Mouse (Mus musculus): ENCODE measurements around the gene Srgn.

Srgn gene

DNA sequence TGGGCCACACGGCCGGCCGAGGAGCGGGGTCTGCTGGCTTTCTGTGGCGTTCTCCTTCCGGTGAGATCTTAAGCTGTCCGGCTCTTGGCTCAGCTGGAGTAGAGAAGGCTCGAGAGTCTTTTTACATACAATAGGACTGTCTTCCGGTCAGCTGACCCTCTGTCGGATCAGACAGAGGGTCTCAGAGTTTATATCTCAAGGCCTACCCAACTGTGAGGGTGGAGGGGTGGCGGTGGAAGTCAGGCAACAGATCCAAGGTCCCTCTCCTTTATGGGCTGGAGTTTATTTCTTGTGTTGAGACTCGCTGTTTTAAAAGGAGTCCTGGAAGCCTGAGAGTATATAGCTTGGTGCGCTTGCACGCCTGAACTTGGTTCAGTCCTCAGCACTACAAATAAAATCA lies at the start of gene Srgn:
Srgn (minus strand) TSS at position 101 of the 400 bp plus-strand sequence.
- no peak for DNase-seq (ENCODE audit: low spot score in 2 of 2)

DNA sequence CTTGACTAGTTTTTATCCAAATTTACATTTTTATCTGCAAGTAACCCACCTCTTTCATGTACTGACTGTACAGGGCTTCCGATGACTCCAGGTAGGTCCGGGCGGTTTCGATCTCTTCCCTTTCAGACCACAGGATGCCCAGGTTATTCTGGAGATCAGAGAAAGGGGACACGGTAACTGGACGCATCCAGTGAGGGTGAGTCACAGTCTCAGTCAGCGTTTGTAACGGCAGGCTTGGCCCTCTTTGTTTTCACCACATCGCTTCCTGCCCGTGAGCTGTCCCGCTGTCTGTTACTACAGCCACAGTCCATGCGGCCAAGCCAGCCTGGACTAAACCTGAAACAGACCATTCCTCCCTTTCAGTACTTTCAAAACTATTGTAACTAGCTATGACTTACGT lies 47.8 kb upstream of the Srgn start:
- no peak for DNase-seq (ENCODE audit: low spot score in 2 of 2)

DNA sequence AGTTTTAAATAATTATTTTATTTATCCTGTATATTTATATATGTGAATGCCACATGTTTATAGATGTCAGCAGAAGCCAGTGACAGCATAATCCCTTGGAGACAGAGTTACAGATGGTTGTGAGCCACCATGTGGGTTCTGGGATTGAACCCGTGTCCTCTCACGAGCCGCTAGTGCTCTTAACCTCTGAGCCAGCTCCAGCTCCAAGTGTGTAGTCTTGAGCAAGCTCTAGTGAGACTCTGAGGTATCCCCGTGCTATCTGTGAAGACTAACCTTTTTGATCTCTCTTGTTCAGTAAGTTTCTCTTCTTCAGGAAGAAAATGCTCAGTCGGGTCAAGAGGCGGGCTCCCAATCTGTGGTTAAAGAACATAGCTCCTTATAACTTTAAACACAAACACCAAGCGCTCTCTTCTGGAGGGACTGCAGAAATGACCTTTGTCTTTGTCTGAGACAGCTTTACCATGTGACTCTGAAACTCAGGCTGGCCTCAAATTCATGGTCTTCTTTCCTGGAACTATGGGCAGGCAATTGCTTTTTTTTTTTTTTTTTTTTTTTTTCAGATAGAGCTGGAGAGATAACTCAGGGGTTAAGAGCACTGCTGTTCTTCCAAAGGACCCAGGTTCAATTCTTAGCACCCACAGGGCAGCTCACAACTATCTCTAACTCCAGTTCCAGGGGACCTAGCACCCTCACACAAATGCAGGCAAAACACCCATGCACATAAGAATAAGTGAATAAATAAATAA lies 43.0 kb upstream of the Srgn start:
- DNase-seq (ENCODE audit: low spot score in 2 of 2): no peak

DNA sequence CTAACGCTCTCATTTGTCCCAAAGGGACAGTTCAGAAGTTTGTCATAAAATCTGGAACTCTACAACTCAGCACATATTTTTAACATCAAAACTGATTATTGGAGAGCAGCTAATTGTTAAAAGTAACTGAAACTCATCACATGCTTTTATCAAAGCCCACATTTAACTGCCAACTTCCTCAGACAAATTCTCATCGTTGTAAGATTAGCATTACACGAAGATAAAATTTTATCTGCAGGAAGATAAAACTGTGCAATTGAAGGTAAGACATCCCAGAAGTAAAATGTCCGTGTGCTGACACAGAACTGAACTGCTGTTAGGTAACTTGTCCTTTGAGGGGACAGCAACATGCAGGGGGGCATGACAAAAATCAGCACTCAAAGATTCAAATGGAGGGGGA lies 41.6 kb upstream of the Srgn start:
- DNase-seq (ENCODE audit: low spot score in 2 of 2): no peak

DNA sequence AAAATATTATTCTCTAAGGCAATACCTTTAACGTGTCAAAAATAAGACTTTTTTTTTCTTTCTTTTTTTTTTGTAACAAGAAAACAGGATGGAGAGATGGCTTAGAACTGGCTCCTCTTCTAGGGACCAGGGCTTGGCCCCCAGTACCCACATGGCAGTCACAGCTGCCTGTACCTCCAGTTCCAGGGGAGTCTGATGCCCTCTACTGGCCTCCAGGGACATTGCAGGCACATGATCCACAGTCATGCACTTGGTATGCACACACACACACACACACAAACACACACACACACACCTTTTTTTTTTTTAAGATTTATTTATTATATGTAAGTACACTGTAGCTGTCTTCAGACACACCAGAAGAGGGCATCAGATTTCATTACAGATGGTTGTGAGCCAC lies 30.5 kb upstream of the Srgn start:
- peak in 1 of 2 experiments; percentile 12 for DNase-seq (ENCODE audit: low spot score in 2 of 2)

DNA sequence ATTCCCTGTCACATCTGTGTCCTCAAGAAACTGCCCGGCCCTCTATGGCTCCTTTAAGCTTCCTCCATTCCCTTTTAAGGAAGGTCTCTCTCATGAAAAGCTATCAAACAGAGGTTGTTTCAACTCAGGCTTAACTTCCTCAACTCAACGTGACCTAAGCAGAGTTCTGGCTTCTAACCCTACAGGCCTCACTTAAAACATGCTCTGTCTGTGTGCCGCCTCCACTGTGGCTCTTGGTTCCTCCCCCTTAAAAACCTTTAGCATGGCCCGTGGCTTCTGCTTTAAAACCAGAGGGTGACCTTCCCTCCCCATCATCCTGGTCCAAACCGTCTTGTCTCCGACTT lies 29.3 kb upstream of the Srgn start:
- DNase-seq (ENCODE audit: low spot score in 2 of 2): no peak

DNA sequence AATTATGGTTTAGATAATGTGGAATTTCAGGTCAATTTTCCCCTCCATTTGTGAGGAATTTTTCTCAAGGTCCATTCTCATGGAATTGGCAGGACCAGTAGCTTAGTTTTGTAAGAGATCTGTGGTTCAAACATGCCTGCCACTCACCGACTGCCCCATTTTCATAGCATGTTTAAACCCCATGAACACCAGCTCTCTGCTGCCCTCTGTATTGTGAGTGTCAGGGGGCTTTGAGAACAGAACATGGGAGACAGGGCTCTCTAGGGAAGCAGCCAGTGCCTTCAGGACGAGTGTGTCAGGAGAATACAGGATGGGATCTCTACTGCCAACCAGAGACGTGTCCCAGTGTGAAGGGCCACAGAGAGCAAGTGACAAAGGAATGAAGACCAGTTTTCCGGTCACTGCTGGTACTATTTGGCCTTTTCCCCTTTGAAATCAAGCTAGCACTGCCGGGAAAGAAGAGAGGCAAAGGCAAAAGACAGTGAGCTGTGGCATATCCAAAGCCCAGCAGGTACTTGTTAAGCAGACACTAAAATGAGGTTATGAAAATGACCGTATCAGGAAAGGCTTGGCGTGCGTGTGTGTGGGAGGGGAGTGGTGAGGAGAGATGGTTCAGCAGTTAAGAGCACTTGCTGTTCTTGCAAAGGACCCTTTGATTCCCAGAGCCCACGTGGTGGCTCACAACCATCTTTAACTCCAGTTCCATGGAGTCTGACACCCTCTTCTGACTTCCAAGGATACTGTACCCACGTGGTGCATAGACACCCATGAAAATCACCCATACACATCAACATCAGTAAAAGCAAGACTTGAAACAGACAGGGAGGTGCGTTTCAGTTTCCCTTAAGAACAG lies 28.7 kb upstream of the Srgn start:
- DNase-seq (ENCODE audit: low spot score in 2 of 2): no peak

DNA sequence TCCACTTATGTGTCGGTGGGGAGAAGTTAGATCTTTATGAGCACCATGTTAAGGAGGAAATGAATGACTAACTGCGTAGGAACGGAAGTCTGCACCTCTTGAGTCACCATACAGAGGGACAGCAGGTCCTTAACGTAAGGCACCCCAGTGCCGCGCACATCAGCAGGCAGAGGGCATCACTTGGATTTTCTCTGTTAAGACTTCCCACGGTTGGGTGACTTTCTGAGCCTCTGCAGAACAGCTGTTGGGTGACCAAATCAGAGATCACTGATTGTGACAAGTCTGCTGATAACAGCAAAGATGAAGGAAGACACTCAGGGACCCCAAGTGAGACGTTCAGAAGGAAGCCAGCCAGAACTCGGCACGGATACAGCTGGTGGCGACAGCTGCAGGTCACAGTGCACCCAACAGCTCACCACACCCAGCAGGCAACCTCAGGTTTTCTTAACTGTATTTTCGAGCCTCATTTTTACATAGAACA lies 26.4 kb upstream of the Srgn start:
- DNase-seq (ENCODE audit: low spot score in 2 of 2): peak; percentile 59 to 69

DNA sequence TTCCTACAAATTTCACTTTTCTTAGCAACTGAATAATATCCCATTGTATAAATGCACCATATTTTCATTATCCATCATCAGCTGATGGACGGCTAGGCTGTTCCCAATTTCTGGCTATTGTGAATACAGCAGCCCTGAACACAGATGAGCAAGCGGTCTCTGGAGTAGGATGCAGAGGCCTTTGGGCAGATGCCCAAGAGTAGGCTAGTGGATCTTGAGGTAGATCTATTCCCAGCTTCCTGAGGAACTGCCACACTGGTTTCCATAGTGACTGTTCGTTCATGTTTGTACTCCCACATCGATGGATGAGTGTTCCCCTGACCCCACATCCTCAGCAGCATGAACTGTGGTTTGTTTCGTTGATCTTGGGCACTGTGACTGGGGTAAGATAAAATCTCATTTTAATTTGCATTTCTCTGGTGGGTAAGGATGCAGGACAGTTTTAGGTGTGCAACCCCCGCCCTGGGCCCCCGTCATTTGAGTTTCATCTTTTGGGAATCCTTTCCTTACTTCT lies 23.6 kb upstream of the Srgn start:
- no peak for DNase-seq (ENCODE audit: low spot score in 2 of 2)

DNA sequence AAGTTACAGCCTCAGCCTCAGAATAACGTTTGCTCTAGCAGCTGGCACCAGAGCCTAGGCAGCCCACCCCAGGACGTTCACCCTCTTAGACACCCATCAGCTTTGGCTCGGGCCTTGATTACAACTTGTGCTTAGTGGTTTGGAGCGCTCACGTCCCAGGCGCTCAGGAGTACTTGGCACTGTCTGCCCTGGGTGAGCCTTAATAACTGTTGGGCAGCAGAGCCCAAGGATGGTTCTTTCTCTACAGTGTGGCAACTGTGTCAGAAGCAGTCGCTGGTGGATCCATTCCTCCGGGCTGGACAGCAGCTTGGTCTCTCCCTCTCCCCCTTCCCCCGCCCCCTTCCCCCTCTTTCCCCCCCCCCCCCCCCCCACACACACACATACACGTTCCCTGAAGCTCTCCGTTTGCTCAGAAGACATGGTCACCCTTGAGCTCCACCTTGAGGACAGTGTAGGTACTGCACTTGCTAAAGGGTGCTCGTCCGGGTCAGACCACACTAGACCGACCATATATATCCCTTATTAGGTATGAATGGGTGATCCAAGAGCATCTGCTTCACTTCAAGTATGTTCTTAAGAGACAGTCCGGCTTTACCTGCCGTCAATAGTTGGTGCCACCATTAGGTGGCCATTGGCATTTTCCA lies 22.4 kb upstream of the Srgn start:
- peak; percentile 77 to 83 for DNase-seq (ENCODE audit: low spot score in 2 of 2)

DNA sequence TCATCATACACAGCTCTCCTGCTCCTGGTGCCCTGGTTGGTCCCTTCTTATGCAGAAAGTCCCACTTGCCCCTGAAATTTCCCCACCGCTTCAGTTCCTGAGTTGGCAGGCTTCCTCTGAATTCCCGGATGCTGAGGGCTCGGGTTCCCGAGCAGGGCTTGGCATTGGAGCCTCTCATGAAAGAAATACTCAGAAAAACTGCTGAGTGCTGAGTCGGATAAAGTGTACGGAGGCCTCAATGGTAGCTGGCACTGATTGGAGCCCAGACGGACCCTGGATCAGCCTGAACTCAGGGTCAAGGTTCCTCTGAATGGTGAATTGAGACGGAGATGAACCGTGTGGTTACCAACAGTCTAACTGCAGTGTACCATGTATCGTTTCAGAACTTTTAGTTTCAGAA lies 19.2 kb upstream of the Srgn start:
- DNase-seq (ENCODE audit: low spot score in 2 of 2): no peak

DNA sequence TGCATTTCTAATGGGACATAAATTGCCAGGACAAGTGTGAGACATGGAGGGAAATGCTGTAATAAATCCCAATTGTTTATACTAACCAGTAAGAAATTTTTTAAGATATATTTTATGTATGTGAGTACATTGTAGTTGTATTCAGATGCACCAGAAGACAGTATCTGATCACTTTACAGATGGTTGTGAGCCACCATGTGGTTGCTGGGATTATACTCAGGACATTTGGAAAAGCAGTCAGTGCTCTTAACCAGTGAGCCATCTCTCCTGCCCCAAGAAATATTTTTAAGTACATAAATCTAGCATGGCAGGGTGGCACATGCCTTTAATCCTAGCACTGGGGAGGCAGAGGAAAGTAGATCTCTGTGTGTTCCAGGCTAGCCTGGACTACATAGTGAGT lies 18.5 kb upstream of the Srgn start:
- DNase-seq (ENCODE audit: low spot score in 2 of 2): no peak

DNA sequence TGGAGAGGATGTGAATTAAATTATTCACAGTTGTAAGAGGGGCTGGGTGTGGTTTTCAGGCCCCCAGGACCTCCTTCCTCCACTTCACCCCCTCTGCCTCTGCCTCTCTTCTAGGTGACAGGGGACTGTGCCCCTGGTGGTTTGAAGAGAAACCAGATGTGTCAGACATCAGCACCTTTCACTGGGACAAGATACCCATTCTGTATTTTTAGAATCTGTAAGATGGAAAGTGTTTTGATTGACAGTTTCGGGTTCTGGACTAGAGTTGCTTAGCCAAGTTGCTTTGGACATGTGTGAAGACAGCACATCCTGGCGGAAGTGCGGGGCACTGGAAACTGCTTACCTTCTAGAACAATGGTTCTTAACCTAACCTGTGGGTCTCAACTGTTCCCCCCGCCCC lies 17.1 kb upstream of the Srgn start:
- DNase-seq (ENCODE audit: low spot score in 2 of 2): peak; percentile 41 to 53

DNA sequence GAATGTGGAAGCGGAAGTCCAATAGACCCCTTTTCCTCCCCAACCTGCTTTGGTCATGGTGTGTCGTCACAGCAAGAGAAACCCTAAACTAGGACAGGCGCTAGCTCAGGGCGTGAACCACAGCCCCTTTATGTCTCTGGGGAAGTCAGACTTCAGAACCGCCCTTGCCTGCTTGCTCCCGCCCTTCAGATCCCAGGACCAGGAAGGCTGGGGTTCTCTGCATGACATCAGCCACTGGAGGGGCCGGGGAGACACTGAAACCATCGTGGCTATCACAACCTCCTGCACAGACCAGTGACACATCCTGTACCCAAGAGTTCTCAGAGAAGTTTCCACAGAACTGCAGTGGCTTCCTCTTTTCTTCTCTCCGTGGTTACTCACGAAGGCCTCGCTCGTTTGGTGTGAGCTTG lies 16.2 kb upstream of the Srgn start:
- DNase-seq (ENCODE audit: low spot score in 2 of 2): peak; percentile 89 to 91

DNA sequence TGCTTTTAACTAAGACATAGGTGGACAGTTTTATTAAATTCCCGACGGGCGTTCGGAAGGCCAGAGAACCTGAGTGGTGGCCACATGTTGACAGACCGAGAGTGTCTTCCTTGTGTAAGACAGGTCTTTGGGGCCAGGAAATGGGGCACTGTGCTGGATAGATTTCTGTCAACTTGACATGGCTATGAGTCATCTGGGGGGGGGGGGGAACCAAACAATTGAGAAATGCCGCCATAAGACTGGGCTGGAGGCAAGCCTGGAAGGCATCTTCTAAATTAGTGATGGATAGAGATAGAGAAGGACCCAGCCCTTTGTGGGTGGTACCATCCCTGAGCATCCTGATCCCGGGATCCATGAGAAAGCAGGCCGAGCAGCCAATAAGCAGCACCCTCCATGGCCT lies 15.7 kb upstream of the Srgn start:
- peak; percentile 44 to 51 for DNase-seq (ENCODE audit: low spot score in 2 of 2)

DNA sequence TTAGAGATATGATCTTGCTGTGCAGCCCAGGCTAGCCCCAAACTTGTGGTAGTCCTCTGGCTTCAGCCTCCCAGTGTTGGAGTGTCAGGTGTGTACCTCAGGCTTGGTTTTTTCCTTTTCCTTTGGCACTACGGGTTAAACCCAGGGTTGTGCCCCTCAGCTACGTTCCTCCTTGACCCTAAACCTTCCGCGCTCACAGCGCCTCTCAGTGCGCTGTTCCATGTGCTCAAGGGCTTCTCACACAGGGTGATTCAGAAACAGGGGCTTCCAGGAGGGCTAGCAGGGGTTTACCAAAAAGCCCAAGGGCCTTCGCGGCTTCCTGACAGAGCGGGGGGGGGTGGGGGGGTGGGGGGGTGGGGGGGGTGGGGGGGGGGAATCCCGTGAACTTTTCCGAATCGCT lies 15.3 kb upstream of the Srgn start:
- DNase-seq (ENCODE audit: low spot score in 2 of 2): no peak

DNA sequence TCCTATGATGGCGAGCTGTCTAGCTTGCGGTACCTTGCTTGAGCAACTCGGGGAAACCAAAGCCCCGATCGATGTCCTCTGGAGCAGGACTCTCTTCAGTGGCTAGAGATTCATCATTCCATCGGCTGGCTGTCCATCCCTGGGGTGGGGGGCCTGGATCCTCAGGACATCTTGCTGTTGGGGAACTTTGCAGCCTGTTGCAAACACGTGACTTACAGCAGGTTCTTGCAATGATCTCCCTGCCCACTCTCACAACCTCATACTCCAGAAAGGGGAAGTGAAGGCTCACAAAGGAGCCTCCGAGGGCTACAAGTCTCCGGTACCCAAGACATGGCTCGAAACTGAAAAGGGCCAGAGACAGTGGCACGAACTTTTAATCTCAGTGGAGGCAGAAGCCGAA lies 14.2 kb upstream of the Srgn start:
- DNase-seq (ENCODE audit: low spot score in 2 of 2): peak in 1 of 2 experiments; percentile 70

DNA sequence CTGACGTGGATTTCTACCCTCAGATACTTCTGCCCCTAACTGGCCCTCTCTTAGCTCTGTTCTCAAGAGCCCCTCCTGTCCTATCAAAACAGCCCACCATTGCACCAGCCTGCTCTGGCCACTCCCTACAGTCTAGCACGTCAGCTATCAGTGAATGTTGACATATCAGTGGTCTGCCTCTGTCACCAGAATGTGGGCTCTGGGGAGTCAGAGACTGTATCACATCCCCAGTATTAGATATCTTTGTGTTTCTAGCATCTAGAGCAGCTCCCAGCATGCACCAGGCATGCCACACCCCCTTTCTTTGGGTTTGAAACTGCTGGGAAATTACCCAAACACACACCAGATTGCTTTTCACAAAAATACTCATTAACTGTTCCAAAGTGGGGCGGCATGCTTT lies 13.5 kb upstream of the Srgn start:
- no peak for DNase-seq (ENCODE audit: low spot score in 2 of 2)

DNA sequence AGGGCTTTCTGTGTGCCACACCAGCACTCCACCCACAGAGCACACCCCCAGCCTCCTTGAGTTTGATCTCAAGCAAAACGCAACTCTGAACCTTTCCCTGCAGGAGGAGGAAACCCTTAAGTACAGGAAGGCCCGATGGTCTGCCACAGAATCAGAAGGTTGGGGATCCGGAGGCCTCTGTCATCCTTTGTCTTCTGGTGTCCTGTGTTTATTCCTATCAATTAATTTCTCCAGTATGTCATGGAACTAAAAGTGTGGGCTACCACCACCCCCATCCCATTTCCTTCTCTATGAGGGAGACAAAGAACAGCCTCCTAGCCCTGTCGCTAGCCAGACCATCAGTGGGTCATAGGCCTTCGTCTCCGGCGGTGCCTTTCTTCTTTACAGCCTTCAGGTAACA lies 7.3 kb upstream of the Srgn start:
- no peak for DNase-seq (ENCODE audit: low spot score in 2 of 2)

DNA sequence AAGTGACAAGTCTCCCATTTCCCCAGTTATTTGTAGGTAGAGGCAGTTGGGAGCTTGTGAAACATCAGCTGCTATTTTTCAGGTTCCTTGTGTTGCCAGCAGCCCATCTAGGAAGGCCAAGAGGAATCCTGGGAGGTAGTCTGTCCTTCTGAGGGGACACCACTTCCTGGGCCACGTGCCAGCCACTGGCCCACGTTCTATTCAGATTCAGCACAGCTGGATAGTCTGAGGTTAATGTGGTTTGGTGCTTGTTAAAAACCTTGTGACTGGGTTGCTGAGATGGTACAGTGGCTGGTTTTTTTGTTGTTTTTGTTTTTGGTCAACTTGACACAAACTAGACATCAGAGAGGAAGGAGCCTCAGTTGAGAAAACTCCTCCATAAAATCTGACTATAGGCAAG lies 5.6 kb upstream of the Srgn start:
- DNase-seq (ENCODE audit: low spot score in 2 of 2): peak; percentile 54 to 70

DNA sequence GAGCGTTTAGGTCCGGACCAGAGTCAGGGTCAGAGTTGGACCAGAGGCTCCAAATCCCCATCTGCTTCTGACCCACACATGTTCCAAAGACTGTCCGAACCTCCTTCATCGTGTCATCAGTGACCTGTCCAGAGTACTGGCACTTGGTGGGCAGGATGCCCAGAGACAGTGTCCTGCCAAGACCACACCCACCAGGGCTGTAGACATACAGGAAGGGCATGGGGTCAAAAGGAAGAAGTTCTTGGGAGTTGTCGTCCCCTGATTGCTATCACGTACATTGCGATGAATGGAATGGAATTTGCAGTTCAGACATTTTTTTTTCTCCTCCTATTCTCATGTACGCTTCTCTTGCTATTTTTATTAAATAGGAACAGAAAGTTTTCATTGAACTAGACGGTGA lies 2.9 kb upstream of the Srgn start:
- DNase-seq (ENCODE audit: low spot score in 2 of 2): no peak

DNA sequence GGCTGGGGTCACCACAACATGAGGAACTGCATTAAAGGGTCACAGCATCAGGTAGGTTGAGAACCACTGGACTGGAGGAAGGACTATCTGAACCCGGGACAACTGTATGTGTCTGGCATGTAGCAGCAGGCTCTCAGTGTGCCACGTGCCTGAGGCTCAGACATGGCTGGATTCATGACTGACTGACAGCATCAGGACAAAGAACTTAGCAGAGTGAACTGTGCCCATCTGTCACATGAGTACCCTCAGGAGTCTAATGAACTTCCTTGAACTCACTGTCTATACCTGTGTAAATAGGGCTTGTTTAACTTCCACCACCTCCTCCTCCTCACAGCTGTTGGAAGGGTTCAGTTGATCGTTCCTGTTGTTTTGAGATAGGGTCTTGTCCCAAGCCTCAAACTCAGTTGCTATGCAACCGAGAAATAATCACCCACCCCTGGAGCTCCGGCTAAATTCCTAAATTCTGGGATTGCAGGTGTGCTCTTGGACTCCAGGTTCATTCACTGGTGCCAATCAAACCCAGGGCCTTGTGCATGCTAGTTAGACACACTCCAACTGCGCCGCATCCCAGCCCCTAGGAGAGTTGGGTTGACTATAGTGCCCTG lies 4.8 kb downstream of the Srgn start:
- no peak for DNase-seq (ENCODE audit: low spot score in 2 of 2)
